Mouse (Mus musculus): ENCODE data around the gene Cmya5. TPM values are rescaled to one million over a fixed set of nuclear protein-coding genes. Genes with fewer than 3 reads are reported as not detected.
"Not testable (repeated sequence)": the region's sequence is repeated elsewhere in the genome, so short reads cannot be mapped to it uniquely, and the experiment has no call there.

Cmya5 gene
- polyA plus RNA-seq, 1 experiment from 2014 or later: 0.13 TPM

- H3K36me3 ChIP-seq (ENCODE audit: control insufficient read depth, insufficient read depth, low read length): no peaks in the 10 kb centered on the region
- H3K9ac ChIP-seq (ENCODE audit: low read length): no peak overlapping the region
- H3K4me3 ChIP-seq (ENCODE audit: low read depth, low read length): no peak overlapping the region
- ATAC-seq (ENCODE audit: insufficient read depth, low FRiP score, low TSS enrichment) (no peak), DNase-seq (ENCODE audit: low spot score) (no peak)
- WGBS: 82% methylated on average over 4 of the region's 4 CpGs
- no peaks in the 10 kb centered on the region for H3K27me3 ChIP-seq (ENCODE audit: control insufficient read depth, insufficient read depth, low read length)
- H3K4me2 ChIP-seq (ENCODE audit: low read depth): no peak overlapping the region
- H3K9me3 ChIP-seq (ENCODE audit: control insufficient read depth, low read length): no peaks in the 10 kb centered on the region
- H3K4me1 ChIP-seq (ENCODE audit: control insufficient read depth, insufficient read depth, low read length): no peaks in the 10 kb centered on the region
- H3K27ac ChIP-seq (ENCODE audit: low read depth, low read length): no peak overlapping the region
These were observed 58.8 kb downstream of the Cmya5 start for GRCm38 (mm10) chr13:93085711-93086110.

- 83% methylated on average over 1 of the region's 1 CpGs for WGBS
- not testable (repeated sequence) for H3K4me2 ChIP-seq (ENCODE audit: low read depth); H3K27ac ChIP-seq (ENCODE audit: low read depth, low read length); ATAC-seq (ENCODE audit: insufficient read depth, low FRiP score, low TSS enrichment); H3K27me3 ChIP-seq (ENCODE audit: control insufficient read depth, insufficient read depth, low read length); H3K4me1 ChIP-seq (ENCODE audit: control insufficient read depth, insufficient read depth, low read length); H3K36me3 ChIP-seq (ENCODE audit: control insufficient read depth, insufficient read depth, low read length); H3K9me3 ChIP-seq (ENCODE audit: control insufficient read depth, low read length); H3K9ac ChIP-seq (ENCODE audit: low read length); H3K4me3 ChIP-seq (ENCODE audit: low read depth, low read length); DNase-seq (ENCODE audit: low spot score)
These were observed 62.2 kb downstream of the Cmya5 start for GRCm38 (mm10) chr13:93082324-93082723.

DNA sequence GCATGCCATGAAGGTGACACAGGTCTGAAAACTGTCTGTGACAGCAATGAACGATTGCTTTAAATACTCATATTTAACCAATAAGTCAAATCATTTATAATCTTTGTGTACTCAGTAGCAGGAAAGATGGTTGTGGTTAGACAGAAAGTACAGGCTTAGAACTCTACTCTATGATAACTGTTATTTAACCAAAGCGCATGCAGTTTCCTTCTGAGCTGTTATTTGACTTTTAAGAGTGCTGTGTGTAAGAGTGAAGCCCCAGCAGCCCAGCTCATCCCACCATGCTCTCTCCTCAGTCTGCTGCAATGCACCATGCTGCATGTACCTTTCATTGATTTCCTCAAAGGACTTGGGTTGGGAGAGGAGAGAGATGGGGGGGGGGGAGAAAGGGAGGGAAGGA is 63.7 kb downstream of the Cmya5 start:
- Histone ChIP-seq H3K4me2 (ENCODE audit: low read depth) (no peak overlapping the region), H3K27me3 (ENCODE audit: control insufficient read depth, insufficient read depth, low read length) (no peaks in the 10 kb centered on the region), H3K4me1 (ENCODE audit: control insufficient read depth, insufficient read depth, low read length) (no peaks in the 10 kb centered on the region), H3K4me3 (ENCODE audit: low read depth, low read length) (no peak overlapping the region), H3K36me3 (ENCODE audit: control insufficient read depth, insufficient read depth, low read length) (no peaks in the 10 kb centered on the region), H3K9ac (ENCODE audit: low read length) (no peak overlapping the region), H3K9me3 (ENCODE audit: control insufficient read depth, low read length) (no peaks in the 10 kb centered on the region), H3K27ac (ENCODE audit: low read depth, low read length) (no peak overlapping the region)
- no peak for ATAC-seq (ENCODE audit: insufficient read depth, low FRiP score, low TSS enrichment)
- WGBS: 88% methylated on average over 2 of the region's 2 CpGs
- DNase-seq (ENCODE audit: low spot score): no peak

DNA sequence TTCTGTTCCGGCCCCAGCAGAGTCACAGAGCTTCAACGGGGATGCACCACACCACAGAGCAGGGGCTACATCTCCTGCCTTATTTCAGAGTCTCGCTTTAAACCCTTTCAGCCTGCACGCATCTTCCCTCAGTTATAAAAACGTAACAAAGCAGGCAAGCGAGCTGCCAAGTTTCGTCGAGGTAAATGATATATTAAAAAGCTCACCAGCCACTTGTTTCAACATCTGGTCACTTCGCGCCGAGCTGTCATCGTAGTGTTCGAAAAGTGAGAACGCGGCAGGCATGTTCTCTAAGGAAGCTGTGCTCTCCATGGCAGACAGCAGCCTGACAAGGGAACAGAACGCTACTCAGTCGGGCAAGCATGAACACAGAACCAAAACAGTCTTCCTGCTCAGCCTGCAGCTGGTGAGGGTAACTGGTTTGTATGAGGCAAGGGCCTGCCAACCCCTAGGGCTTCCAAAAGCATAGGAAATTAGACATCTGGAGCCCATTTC is 70.3 kb downstream of the Cmya5 start:
- Histone ChIP-seq H3K9ac (ENCODE audit: low read length) (no peak overlapping the region), H3K36me3 (ENCODE audit: control insufficient read depth, insufficient read depth, low read length) (no peaks in the 10 kb centered on the region), H3K4me3 (ENCODE audit: low read depth, low read length) (no peak overlapping the region), H3K4me1 (ENCODE audit: control insufficient read depth, insufficient read depth, low read length) (0 out of 2 replicates have a peak, but pooled peaks cover 6% of the 10 kb centered on the region), H3K4me2 (ENCODE audit: low read depth) (no peak overlapping the region), H3K9me3 (ENCODE audit: control insufficient read depth, low read length) (no peaks in the 10 kb centered on the region), H3K27me3 (ENCODE audit: control insufficient read depth, insufficient read depth, low read length) (no peaks in the 10 kb centered on the region), H3K27ac (ENCODE audit: low read depth, low read length) (no peak overlapping the region)
- 56% methylated on average over 17 of the region's 17 CpGs for WGBS
- no peak for ATAC-seq (ENCODE audit: insufficient read depth, low FRiP score, low TSS enrichment)
- no peak for DNase-seq (ENCODE audit: low spot score)

GRCm38 (mm10) chr13:93073595-93073994 is 70.9 kb downstream of the Cmya5 start:
- no peak overlapping the region for H3K4me2 ChIP-seq (ENCODE audit: low read depth)
- no peaks in the 10 kb centered on the region for H3K36me3 ChIP-seq (ENCODE audit: control insufficient read depth, insufficient read depth, low read length)
- 0 out of 2 replicates have a peak, but pooled peaks cover 6% of the 10 kb centered on the region for H3K4me1 ChIP-seq (ENCODE audit: control insufficient read depth, insufficient read depth, low read length)
- H3K9me3 ChIP-seq (ENCODE audit: control insufficient read depth, low read length): no peaks in the 10 kb centered on the region
- DNase-seq (ENCODE audit: low spot score) (no peak), ATAC-seq (ENCODE audit: insufficient read depth, low FRiP score, low TSS enrichment) (no peak)
- 47% methylated on average over 2 of the region's 2 CpGs for WGBS
- no peak overlapping the region for H3K27ac ChIP-seq (ENCODE audit: low read depth, low read length)
- H3K4me3 ChIP-seq (ENCODE audit: low read depth, low read length): no peak overlapping the region
- no peak overlapping the region for H3K9ac ChIP-seq (ENCODE audit: low read length)
- no peaks in the 10 kb centered on the region for H3K27me3 ChIP-seq (ENCODE audit: control insufficient read depth, insufficient read depth, low read length)

- H3K9me3 ChIP-seq (ENCODE audit: control insufficient read depth, low read length): no peaks in the 10 kb centered on the region
- DNase-seq (ENCODE audit: low spot score) (peak; percentile 45), ATAC-seq (ENCODE audit: insufficient read depth, low FRiP score, low TSS enrichment) (peak; percentile 51)
- H3K27me3 ChIP-seq (ENCODE audit: control insufficient read depth, insufficient read depth, low read length): no peaks in the 10 kb centered on the region
- H3K9ac ChIP-seq (ENCODE audit: low read length): 0 out of 2 replicates have a peak overlapping the region, but pooled peaks have one; percentile 7
- H3K4me2 ChIP-seq (ENCODE audit: low read depth): no peak overlapping the region
- no peaks in the 10 kb centered on the region for H3K36me3 ChIP-seq (ENCODE audit: control insufficient read depth, insufficient read depth, low read length)
- WGBS: 5% methylated on average over 15 of the region's 15 CpGs
- no peak overlapping the region for H3K4me3 ChIP-seq (ENCODE audit: low read depth, low read length)
- H3K27ac ChIP-seq (ENCODE audit: low read depth, low read length): no peak overlapping the region
- H3K4me1 ChIP-seq (ENCODE audit: control insufficient read depth, insufficient read depth, low read length): 0 out of 2 replicates have a peak, but pooled peaks cover 6% of the 10 kb centered on the region
These were observed 71.6 kb downstream of the Cmya5 start for GRCm38 (mm10) chr13:93072871-93073411.

DNA sequence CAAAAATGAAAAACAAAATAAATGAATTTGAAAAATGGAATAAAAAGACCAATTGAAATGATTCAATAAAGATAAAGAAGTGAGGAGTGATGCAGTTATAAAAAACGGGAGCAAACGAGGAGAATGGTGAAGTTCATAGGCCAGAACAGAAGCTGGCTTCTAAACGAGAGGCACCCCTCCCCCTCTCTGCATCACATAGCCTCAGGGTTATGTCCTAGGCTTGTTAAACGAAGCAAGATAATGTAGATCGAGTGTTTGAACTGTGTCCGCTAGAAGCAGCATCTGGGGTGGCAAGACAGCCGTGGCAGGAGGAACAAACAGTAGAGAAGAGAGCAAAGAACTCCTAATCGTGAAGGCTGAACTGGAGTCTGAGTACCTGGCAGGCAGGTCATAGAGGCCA is 74.1 kb downstream of the Cmya5 start:
- no peak overlapping the region for H3K9ac ChIP-seq (ENCODE audit: low read length)
- no peak overlapping the region for H3K4me2 ChIP-seq (ENCODE audit: low read depth)
- H3K4me1 ChIP-seq (ENCODE audit: control insufficient read depth, insufficient read depth, low read length): 0 out of 2 replicates have a peak, but pooled peaks cover 6% of the 10 kb centered on the region
- ATAC-seq (ENCODE audit: insufficient read depth, low FRiP score, low TSS enrichment): no peak
- no peak overlapping the region for H3K4me3 ChIP-seq (ENCODE audit: low read depth, low read length)
- DNase-seq (ENCODE audit: low spot score): peak; percentile 40
- H3K27me3 ChIP-seq (ENCODE audit: control insufficient read depth, insufficient read depth, low read length): no peaks in the 10 kb centered on the region
- WGBS: 38% methylated on average over 8 of the region's 8 CpGs
- no peak overlapping the region for H3K27ac ChIP-seq (ENCODE audit: low read depth, low read length)
- no peaks in the 10 kb centered on the region for H3K9me3 ChIP-seq (ENCODE audit: control insufficient read depth, low read length)
- no peaks in the 10 kb centered on the region for H3K36me3 ChIP-seq (ENCODE audit: control insufficient read depth, insufficient read depth, low read length)

GRCm38 (mm10) chr13:93069481-93069880 is 75.0 kb downstream of the Cmya5 start:
- Histone ChIP-seq H3K9me3 (ENCODE audit: control insufficient read depth, low read length) (no peaks in the 10 kb centered on the region), H3K4me1 (ENCODE audit: control insufficient read depth, insufficient read depth, low read length) (0 out of 2 replicates have a peak, but pooled peaks cover 6% of the 10 kb centered on the region), H3K36me3 (ENCODE audit: control insufficient read depth, insufficient read depth, low read length) (no peaks in the 10 kb centered on the region), H3K4me3 (ENCODE audit: low read depth, low read length) (no peak overlapping the region), H3K9ac (ENCODE audit: low read length) (no peak overlapping the region), H3K27ac (ENCODE audit: low read depth, low read length) (no peak overlapping the region), H3K27me3 (ENCODE audit: control insufficient read depth, insufficient read depth, low read length) (no peaks in the 10 kb centered on the region), H3K4me2 (ENCODE audit: low read depth) (no peak overlapping the region)
- 69% methylated on average over 4 of the region's 4 CpGs for WGBS
- DNase-seq (ENCODE audit: low spot score) (no peak), ATAC-seq (ENCODE audit: insufficient read depth, low FRiP score, low TSS enrichment) (no peak)

GRCm38 (mm10) chr13:93068353-93068752 is 76.2 kb downstream of the Cmya5 start:
- 0 out of 2 replicates have a peak, but pooled peaks cover 6% of the 10 kb centered on the region for H3K4me1 ChIP-seq (ENCODE audit: control insufficient read depth, insufficient read depth, low read length)
- H3K36me3 ChIP-seq (ENCODE audit: control insufficient read depth, insufficient read depth, low read length): no peaks in the 10 kb centered on the region
- WGBS: 92% methylated on average over 6 of the region's 6 CpGs
- DNase-seq (ENCODE audit: low spot score) (no peak), ATAC-seq (ENCODE audit: insufficient read depth, low FRiP score, low TSS enrichment) (no peak)
- H3K27me3 ChIP-seq (ENCODE audit: control insufficient read depth, insufficient read depth, low read length): no peaks in the 10 kb centered on the region
- H3K9me3 ChIP-seq (ENCODE audit: control insufficient read depth, low read length): no peaks in the 10 kb centered on the region
- H3K4me3 ChIP-seq (ENCODE audit: low read depth, low read length): no peak overlapping the region
- H3K9ac ChIP-seq (ENCODE audit: low read length): no peak overlapping the region
- no peak overlapping the region for H3K27ac ChIP-seq (ENCODE audit: low read depth, low read length)
- no peak overlapping the region for H3K4me2 ChIP-seq (ENCODE audit: low read depth)

All from neural tube, embryonic 11.5 days (tissue).